Mouse (Mus musculus) liver, embryonic 13.5 days (tissue): ENCODE data around the gene D10Wsu102e. TPM values are rescaled to one million over a fixed set of nuclear protein-coding genes. Genes with fewer than 3 reads are reported as not detected.

Experiments used
- ATAC-seq: fragments of 200-750 bp; cut with Nextera tagmentation; 2 replicates; pipeline ENCODE4 v1.8.0; 2017; ENCODE audit warnings: low read depth, mild to moderate bottlenecking, moderate number of reproducible peaks, moderate library complexity
- DNase-seq: peaks from one replicate; pipeline ENCODE4 v3.0.0; 2022
- H3K27ac ChIP-seq: fragments of 300-500 bp; sonication (generic); 2 replicates; pipeline ENCODE4 v1.5.1; 2015; ENCODE audit warnings: moderate library complexity, mild to moderate bottlenecking, inconsistent platforms
- H3K27me3 ChIP-seq: fragments of 300-500 bp; sonication (generic); 2 replicates; pipeline ENCODE4 v1.6.1; 2015; ENCODE audit warnings: mild to moderate bottlenecking, inconsistent platforms
- H3K36me3 ChIP-seq: fragments of 300-500 bp; sonication (generic); 2 replicates; pipeline ENCODE4 v1.6.1; 2015; ENCODE audit warnings: mild to moderate bottlenecking, inconsistent platforms
- H3K4me1 ChIP-seq: fragments of 300-500 bp; sonication (generic); replicated peaks from 2 replicates; pipeline ENCODE4 v1.6.1; 2015; ENCODE audit warnings: inconsistent platforms
- H3K4me2 ChIP-seq: fragments of 300-500 bp; sonication (generic); 2 replicates; pipeline ENCODE4 v1.6.1; 2015; ENCODE audit warnings: inconsistent platforms, mild to moderate bottlenecking, moderate library complexity
- H3K4me3 ChIP-seq: fragments of 300-500 bp; sonication (generic); replicated peaks from 2 replicates; pipeline ENCODE4 v1.5.1; 2015; ENCODE audit warnings: mild to moderate bottlenecking, inconsistent platforms
- H3K9ac ChIP-seq: fragments of 300-500 bp; sonication (generic); 2 replicates; pipeline ENCODE4 v1.6.1; 2015; ENCODE audit warnings: mild to moderate bottlenecking, inconsistent platforms
- H3K9me3 ChIP-seq: fragments of 300-500 bp; sonication (generic); replicated peaks from 2 replicates; pipeline ENCODE4 v1.6.1; 2016; ENCODE audit warnings: inconsistent platforms
- WGBS: fragments of 180-500 bp; shearing (Covaris S2); methylation state at CpG from one replicate; pipeline ENCODE4 v1.1.7; 2015; ENCODE audit not compliant: insufficient replicate concordance; 5-methylcytosine and 5-hydroxymethylcytosine counted together
- polyA plus RNA-seq: library from polyadenylated mRNA; unstranded; fragments of >200 nt; fragmentation: Nextera tagmentation; extraction: Ambion mirVana; gene quantifications from 2 replicates; pipeline ENCODE4 v1.2.1, GENCODE M21; 2015

Gene D10Wsu102e
- polyA plus RNA-seq: 0.28 and 0.34 TPM in 2 replicates

DNA sequence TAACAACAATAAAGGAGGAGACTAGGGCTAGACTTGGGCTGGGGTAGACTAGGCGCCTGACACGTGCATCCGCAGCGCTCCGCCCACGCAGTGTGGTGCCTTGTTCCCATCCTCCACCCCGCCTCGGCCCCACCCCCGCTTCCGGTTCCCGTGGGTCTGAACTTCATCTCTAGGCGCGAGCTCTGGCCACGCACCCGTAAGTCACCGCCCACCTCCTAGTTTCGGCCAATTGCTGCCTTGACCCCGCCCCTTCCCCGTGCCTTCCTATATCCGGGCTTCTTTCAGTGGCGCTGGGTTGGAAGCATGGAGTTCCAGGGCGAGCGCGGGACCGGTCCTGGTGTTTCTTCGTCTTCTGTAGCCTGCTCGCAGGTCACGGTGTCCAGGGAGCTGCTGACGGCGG is at the start of gene D10Wsu102e:
TSS of gene D10Wsu102e (plus strand) at position 266 of the 400 bp plus-strand sequence.
- WGBS: under 1% methylated on average over 30 of the region's 30 CpGs
- Histone ChIP-seq H3K36me3 (peaks cover 24% of the 10 kb centered on the region), H3K4me2 (peak within 1 kb of the TSS; percentile 91), H3K4me1 (peaks cover 46% of the 10 kb centered on the region), H3K27ac (peak within 1 kb of the TSS; percentile 69), H3K4me3 (peak within 1 kb of the TSS; percentile 95), H3K9me3 (no peaks in the 10 kb centered on the region), H3K9ac (peak within 1 kb of the TSS; percentile 90), H3K27me3 (no peaks in the 10 kb centered on the region)
- peak; percentile 95 for DNase-seq
- peak; percentile 93 for ATAC-seq

- DNase-seq (no peak), ATAC-seq (no peak)
- no peak overlapping the region for H3K4me3 ChIP-seq
- no peaks in the 10 kb centered on the region for H3K9me3 ChIP-seq
- peaks cover 16% of the 10 kb centered on the region for H3K4me1 ChIP-seq
- H3K36me3 ChIP-seq: no peaks in the 10 kb centered on the region
- H3K4me2 ChIP-seq: no peak overlapping the region
- H3K9ac ChIP-seq: no peak overlapping the region
- 69% methylated on average over 7 of the region's 7 CpGs for WGBS
- H3K27ac ChIP-seq: no peak overlapping the region
- H3K27me3 ChIP-seq: no peaks in the 10 kb centered on the region
Observed at GRCm38 (mm10) chr10:83310356-83310755, 49.7 kb upstream of the D10Wsu102e start.

DNA sequence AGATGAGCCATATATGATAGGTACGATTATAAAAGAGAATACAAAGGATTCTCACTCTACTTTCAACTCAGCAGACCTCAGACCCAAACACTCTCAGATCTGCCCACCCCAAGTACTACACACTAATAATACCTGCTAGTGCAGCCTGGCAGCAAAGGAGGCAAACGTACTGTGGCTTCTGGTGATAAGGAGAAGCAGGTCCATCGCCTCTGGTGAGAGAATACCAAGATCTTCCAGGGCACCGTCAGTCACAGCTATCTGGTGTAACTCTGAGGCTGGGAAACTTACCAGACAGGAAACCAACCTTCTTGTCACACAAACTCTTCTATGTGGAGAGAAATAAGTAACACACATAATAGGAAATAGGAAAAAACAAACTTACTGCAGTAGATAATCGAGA is 47.0 kb upstream of the D10Wsu102e start:
- no peak overlapping the region for H3K9ac ChIP-seq
- no peaks in the 10 kb centered on the region for H3K36me3 ChIP-seq
- H3K27me3 ChIP-seq: no peaks in the 10 kb centered on the region
- peaks cover 16% of the 10 kb centered on the region for H3K4me1 ChIP-seq
- H3K9me3 ChIP-seq: no peaks in the 10 kb centered on the region
- DNase-seq (no peak), ATAC-seq (no peak)
- H3K27ac ChIP-seq: no peak overlapping the region
- H3K4me2 ChIP-seq: no peak overlapping the region
- H3K4me3 ChIP-seq: no peak overlapping the region
- WGBS: 19% methylated on average over 5 of the region's 5 CpGs

- Histone ChIP-seq H3K4me1 (0 out of 2 replicates have a peak, but pooled peaks cover 5% of the 10 kb centered on the region), H3K27me3 (no peaks in the 10 kb centered on the region), H3K9ac (no peak overlapping the region), H3K27ac (no peak overlapping the region), H3K4me3 (no peak overlapping the region), H3K9me3 (no peaks in the 10 kb centered on the region), H3K36me3 (no peaks in the 10 kb centered on the region), H3K4me2 (no peak overlapping the region)
- WGBS: 61% methylated on average over 6 of the region's 6 CpGs
- ATAC-seq: no peak
- no peak for DNase-seq
Observed at GRCm38 (mm10) chr10:83320396-83320795, 39.6 kb upstream of the D10Wsu102e start.

DNA sequence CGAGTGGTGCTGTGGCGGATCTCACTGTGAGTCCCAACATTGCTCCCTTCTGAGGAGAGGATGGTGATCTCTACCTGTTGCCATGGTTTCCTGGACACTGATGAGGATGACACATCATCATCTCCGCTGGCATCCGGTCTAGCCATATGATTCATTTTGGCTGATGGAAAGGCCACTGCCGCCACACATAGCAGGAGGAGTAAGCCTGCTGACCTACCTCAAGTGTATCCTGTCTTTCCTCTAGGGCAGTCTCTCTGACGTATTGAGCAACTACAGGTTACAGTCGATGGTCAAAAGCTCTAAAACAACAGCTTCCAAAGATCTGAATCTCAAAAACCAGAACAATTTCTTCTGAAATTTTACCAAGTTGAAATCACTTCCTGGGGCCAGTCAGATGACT is 39.2 kb upstream of the D10Wsu102e start:
- Histone ChIP-seq H3K36me3 (no peaks in the 10 kb centered on the region), H3K4me3 (no peak overlapping the region), H3K9ac (no peak overlapping the region), H3K27me3 (no peaks in the 10 kb centered on the region), H3K4me1 (0 out of 2 replicates have a peak, but pooled peaks cover 5% of the 10 kb centered on the region), H3K4me2 (no peak overlapping the region), H3K9me3 (no peaks in the 10 kb centered on the region), H3K27ac (no peak overlapping the region)
- no peak for DNase-seq
- WGBS: 74% methylated on average over 7 of the region's 7 CpGs
- no peak for ATAC-seq

GRCm38 (mm10) chr10:83321528-83321927 is 38.5 kb upstream of the D10Wsu102e start:
- no peaks in the 10 kb centered on the region for H3K9me3 ChIP-seq
- no peak overlapping the region for H3K27ac ChIP-seq
- no peak overlapping the region for H3K4me3 ChIP-seq
- no peak for ATAC-seq
- H3K27me3 ChIP-seq: no peaks in the 10 kb centered on the region
- WGBS: 67% methylated on average over 6 of the region's 6 CpGs
- H3K4me1 ChIP-seq: 0 out of 2 replicates have a peak, but pooled peaks cover 5% of the 10 kb centered on the region
- H3K9ac ChIP-seq: no peak overlapping the region
- no peaks in the 10 kb centered on the region for H3K36me3 ChIP-seq
- H3K4me2 ChIP-seq: no peak overlapping the region
- no peak for DNase-seq

DNA sequence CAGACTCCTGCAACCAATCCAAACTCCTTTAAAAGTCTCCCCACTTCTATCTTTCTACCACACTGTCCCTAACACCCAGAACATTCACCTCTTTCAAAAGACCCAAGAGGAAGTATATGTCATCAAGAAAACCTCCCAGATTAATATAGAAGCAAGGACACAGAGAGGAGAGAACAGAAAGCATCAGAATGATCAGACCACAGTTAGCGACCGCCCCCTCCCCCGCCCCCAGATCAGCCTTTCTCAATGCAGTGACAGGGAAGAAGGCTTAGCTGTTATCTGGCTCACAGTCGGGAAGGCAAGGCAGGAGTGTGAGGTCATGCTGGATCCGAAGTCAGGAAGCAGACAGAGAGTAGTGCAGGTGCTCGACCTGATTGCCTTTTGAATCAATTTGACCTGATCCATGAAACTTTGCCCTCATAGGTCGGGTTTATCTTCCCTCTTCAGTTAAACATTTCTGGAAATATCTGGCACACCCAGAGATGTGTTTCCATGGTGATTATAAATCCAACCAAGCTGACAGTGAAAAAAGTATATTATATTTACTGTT is 37.4 kb upstream of the D10Wsu102e start:
- no peak for ATAC-seq
- H3K4me2 ChIP-seq: no peak overlapping the region
- no peak overlapping the region for H3K9ac ChIP-seq
- H3K27ac ChIP-seq: no peak overlapping the region
- 31% methylated on average over 7 of the region's 7 CpGs for WGBS
- no peaks in the 10 kb centered on the region for H3K9me3 ChIP-seq
- DNase-seq: no peak
- 0 out of 2 replicates have a peak, but pooled peaks cover 5% of the 10 kb centered on the region for H3K4me1 ChIP-seq
- H3K27me3 ChIP-seq: no peaks in the 10 kb centered on the region
- no peaks in the 10 kb centered on the region for H3K36me3 ChIP-seq
- no peak overlapping the region for H3K4me3 ChIP-seq

- H3K4me3 ChIP-seq: no peak overlapping the region
- DNase-seq: no peak
- ATAC-seq: no peak
- no peaks in the 10 kb centered on the region for H3K9me3 ChIP-seq
- H3K4me2 ChIP-seq: no peak overlapping the region
- 0 out of 2 replicates have a peak, but pooled peaks cover 5% of the 10 kb centered on the region for H3K4me1 ChIP-seq
- WGBS: 60% methylated on average over 3 of the region's 3 CpGs
- no peaks in the 10 kb centered on the region for H3K36me3 ChIP-seq
- H3K27me3 ChIP-seq: no peaks in the 10 kb centered on the region
- H3K9ac ChIP-seq: no peak overlapping the region
- no peak overlapping the region for H3K27ac ChIP-seq
Observed at GRCm38 (mm10) chr10:83324871-83325270, 35.1 kb upstream of the D10Wsu102e start.

- WGBS: 60% methylated on average over 1 of the region's 1 CpGs
- H3K4me1 ChIP-seq: 0 out of 2 replicates have a peak, but pooled peaks cover 5% of the 10 kb centered on the region
- H3K4me3 ChIP-seq: no peak overlapping the region
- no peaks in the 10 kb centered on the region for H3K9me3 ChIP-seq
- no peak overlapping the region for H3K27ac ChIP-seq
- no peak for ATAC-seq
- H3K27me3 ChIP-seq: no peaks in the 10 kb centered on the region
- H3K4me2 ChIP-seq: no peak overlapping the region
- DNase-seq: no peak
- no peaks in the 10 kb centered on the region for H3K36me3 ChIP-seq
- H3K9ac ChIP-seq: no peak overlapping the region
Observed at GRCm38 (mm10) chr10:83325903-83326302, 34.1 kb upstream of the D10Wsu102e start.

GRCm38 (mm10) chr10:83326648-83327285 is 33.3 kb upstream of the D10Wsu102e start:
- 80% methylated on average over 14 of the region's 14 CpGs for WGBS
- no peak for ATAC-seq
- no peak for DNase-seq

DNA sequence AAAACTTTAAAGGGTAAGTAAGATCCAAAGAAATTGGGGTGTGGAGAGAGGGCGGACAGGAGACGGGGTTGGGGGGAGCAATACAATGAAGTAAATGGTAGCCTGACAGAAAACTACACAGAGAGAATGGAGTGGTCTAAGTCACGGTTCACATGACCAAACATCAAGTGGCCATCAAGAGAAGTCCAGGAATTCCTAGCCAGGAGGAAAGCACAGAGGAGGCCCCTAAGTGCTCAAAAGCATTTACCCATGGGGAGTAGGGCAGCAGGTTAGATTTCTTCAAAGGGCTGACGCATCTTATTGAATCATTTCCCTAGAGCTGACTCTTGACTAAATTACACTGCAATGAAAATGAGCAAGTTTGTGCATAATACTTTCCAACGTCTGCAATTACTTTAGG is 31.2 kb upstream of the D10Wsu102e start:
- H3K9me3 ChIP-seq: no peaks in the 10 kb centered on the region
- peaks cover 13% of the 10 kb centered on the region for H3K27me3 ChIP-seq
- WGBS: 68% methylated on average over 5 of the region's 5 CpGs
- ATAC-seq (no peak), DNase-seq (no peak)
- no peak overlapping the region for H3K9ac ChIP-seq
- H3K4me1 ChIP-seq: no peaks in the 10 kb centered on the region
- no peak overlapping the region for H3K27ac ChIP-seq
- H3K4me2 ChIP-seq: no peak overlapping the region
- no peaks in the 10 kb centered on the region for H3K36me3 ChIP-seq
- H3K4me3 ChIP-seq: no peak overlapping the region

More at GRCm38 (mm10) chr10:83326648-83327285, 33.3 kb upstream of the D10Wsu102e start:
- H3K9ac ChIP-seq: no peak overlapping the region
- no peak overlapping the region for H3K4me2 ChIP-seq
- no peaks in the 10 kb centered on the region for H3K27me3 ChIP-seq
- no peaks in the 10 kb centered on the region for H3K9me3 ChIP-seq
- H3K4me1 ChIP-seq: 0 out of 2 replicates have a peak, but pooled peaks cover 5% of the 10 kb centered on the region
- H3K27ac ChIP-seq: no peak overlapping the region
- H3K4me3 ChIP-seq: no peak overlapping the region
- no peaks in the 10 kb centered on the region for H3K36me3 ChIP-seq

DNA sequence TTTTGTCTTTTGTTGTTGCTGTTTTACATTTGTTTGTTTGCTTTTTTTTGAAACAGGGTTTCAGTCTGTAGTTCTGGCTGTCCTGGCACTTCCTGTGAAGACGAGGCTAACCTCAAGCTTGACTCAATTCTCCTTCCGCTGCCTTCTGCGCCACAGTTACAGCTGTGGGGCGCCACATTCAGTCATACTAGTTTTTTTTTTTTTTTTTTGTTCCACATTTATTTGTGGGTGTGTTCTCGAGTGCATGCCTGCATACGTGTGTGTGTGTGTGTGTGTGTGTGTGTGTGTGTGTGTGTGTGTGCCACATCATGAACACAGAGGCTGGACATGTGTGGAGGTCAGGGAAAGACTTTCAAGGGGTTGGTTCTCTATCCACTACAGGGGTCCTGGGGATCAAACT is 29.7 kb upstream of the D10Wsu102e start:
- no peaks in the 10 kb centered on the region for H3K4me1 ChIP-seq
- 50% methylated on average over 6 of the region's 6 CpGs for WGBS
- ATAC-seq (no peak), DNase-seq (no peak)
- H3K9ac ChIP-seq: no peak overlapping the region
- H3K4me2 ChIP-seq: no peak overlapping the region
- H3K27me3 ChIP-seq: peaks cover 29% of the 10 kb centered on the region
- no peak overlapping the region for H3K4me3 ChIP-seq
- H3K36me3 ChIP-seq: no peaks in the 10 kb centered on the region
- no peak overlapping the region for H3K27ac ChIP-seq
- no peaks in the 10 kb centered on the region for H3K9me3 ChIP-seq
